Mouse (Mus musculus): ENCODE results near the gene Lingo1.

DNA sequence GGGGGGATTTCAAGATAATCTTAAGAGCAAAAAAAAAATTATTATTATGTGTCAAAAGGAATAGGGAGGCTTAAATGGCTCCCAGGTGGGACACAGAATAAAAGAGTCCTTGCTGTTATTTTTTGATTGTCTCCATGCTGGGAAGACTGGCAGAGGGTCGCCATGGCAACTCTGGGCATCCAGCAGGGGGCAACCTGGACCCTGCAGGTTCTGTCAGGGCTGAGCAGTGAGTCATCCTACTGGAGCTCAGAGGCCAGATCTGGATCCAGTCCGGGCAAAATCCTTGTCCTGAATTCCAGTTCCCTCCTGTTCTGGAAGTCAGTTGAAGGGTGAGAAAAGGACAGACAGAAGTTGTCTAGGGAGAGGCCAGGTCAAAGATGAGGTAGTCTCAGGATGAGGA, 144.7 kb downstream of the Lingo1 start:
- TF ChIP-seq CTCF (IDR thresholded peaks at IDR 0.05; ENCODE audit: extremely low read depth, insufficient read length, insufficient replicate concordance, low read depth, low read length) (no peak), POLR2A (IDR thresholded peaks at IDR 0.05; ENCODE audit: low read depth, low read length) (no peak)
